Mouse (Mus musculus) right cerebral cortex, adult 2 months (tissue): Measurements from ENCODE around the gene Ltf.

ENCODE experiments used
- DNase-seq, 2 experiments: peaks; one replicate each; pipeline ENCODE4 v3.0.0; 2021 to 2022; ENCODE audit warnings: low spot score in 2 of 2

Ltf gene

DNA sequence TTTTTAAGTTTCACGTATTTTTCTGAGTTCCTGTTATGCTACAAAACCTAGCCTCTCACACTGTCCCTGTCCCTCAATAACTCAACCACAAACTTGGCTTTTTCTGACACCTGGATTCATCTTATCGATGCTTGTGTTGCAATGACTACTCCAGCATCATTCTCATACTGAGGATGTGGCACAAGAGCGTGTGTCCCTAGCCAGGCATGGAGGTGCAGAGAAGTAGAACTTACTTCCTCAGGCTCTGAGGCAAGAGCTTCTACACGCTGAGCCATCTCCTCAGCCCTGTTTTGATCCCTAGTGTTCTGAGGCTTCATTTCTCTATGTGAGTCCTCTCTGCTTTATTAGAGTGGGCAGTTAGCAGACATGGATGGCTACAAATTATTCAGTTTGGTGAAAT lies 14.6 kb downstream of the Ltf start:
- DNase-seq, result no peak

DNA sequence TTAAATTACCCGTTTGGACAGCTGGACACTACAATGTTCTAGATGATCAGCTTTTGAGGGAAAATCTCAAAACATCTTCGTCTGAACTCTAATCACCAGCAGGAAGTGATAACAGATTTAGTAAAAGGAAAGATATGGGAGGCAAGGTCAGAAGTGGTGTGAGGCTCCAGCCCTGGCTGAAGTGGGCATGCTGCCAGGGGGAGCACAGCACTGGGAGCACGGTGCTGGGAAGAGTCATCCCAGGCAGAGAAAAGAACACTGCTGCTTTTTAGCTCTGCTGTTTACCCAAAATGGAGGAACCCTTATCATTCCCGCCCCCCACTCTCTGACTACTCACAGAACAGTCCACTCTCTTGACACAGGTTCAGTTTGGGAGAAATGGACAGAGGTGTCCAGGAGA lies 20.9 kb downstream of the Ltf start:
- DNase-seq, result no peak

GRCm38 (mm10) chr9:111042266-111042665 lies 23.2 kb downstream of the Ltf start:
- no peak for DNase-seq

- no peak for DNase-seq
Observed at GRCm38 (mm10) chr9:111046222-111046621, 27.2 kb downstream of the Ltf start.

DNA sequence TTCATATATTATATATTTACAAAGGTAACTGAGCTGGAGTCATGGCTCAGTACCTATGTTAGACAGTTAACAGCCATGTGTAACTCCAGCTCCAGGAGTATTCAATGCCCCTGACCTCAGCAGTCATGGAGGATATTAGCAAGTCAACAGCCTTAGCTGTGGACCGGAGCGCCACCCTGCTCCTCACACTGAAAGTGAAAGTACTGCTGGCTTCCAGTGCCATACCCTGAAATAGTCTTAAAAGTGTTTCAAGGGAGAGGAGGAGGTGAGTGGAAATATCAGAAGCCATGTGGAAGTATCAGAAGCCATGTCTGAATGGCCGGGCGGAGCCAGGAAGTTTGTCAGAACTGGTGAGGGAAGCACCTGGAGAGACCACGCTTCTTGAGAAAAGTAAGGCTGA lies 28.2 kb downstream of the Ltf start:
- DNase-seq, result no peak

GRCm38 (mm10) chr9:111048452-111048851 lies 29.4 kb downstream of the Ltf start:
- no peak for DNase-seq

- DNase-seq, result peak; percentile 11 to 16
Observed at GRCm38 (mm10) chr9:111054923-111055322, 35.9 kb downstream of the Ltf start.

GRCm38 (mm10) chr9:111055800-111056518 lies 36.9 kb downstream of the Ltf start:
- DNase-seq, result no peak

DNA sequence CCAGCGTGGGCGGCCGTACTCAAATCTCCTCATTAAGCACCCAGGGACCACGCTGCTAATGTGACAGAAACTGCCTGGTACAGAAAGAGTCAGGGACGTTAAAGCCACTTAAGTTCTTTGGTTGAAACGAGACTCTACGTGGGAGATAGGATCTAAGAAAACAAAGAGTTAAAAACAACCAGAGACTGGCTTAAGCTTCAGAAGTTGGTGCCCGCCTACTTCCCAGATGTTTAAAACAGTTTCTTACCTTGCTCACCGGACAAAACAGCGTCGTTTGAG lies 37.4 kb downstream of the Ltf start:
- DNase-seq, result no peak

GRCm38 (mm10) chr9:111056798-111057543 lies 37.9 kb downstream of the Ltf start, which contains the start of gene Ccrl2:
Gene Ccrl2, minus strand, starts transcription at chr9:111057519.
- peak in 1 of 2 experiments; percentile 16 for DNase-seq

- DNase-seq, result no peak
Observed at GRCm38 (mm10) chr9:111057544-111058370, 38.7 kb downstream of the Ltf start.

- DNase-seq, result no peak
Observed at GRCm38 (mm10) chr9:111058943-111059556, 40.0 kb downstream of the Ltf start.

- no peak for DNase-seq
Observed at GRCm38 (mm10) chr9:111062840-111063239, 43.8 kb downstream of the Ltf start.

DNA sequence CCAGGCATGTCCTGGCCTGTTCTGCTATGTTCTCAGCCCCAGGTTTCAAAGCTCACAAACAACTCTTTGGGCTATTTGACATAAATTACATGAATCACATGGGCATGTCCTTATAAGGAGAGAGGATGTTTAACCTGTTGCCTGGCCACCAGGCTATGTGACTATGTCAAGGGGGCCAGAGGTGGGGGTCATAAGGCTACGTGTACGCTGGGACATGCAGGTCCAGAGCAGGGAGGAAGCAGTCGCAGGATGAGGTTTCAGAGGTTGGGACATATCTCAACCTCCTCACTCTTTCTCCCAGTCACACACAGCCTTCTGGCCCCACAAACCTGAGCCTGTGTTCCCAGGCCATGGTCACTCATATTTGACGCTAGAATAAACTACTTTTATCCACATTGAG lies 48.0 kb downstream of the Ltf start:
- DNase-seq, result no peak

DNA sequence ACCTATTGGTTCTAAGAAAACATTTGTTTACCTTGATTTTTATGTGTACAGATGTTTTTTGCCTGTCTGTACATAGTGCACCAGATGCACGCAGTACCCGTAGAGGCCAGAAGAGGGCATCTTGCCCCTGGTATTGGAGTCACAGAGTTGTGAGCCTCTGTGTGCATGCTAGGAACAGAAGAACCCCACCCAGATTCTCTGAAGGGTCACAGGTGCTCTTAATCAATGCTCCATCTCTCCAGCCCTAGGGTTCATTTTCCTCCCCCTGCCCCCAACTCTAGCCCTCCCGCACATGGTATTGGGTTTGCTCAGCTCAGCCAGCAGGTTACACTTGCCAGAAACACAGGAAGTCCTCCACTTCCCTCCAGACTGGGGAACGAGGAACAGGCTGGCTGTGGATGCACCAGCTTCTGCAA lies 51.5 kb downstream of the Ltf start:
- DNase-seq, result peak; percentile 26 to 35

- peak; percentile 31 to 53 for DNase-seq
Observed at GRCm38 (mm10) chr9:111072175-111072574, 53.1 kb downstream of the Ltf start.

DNA sequence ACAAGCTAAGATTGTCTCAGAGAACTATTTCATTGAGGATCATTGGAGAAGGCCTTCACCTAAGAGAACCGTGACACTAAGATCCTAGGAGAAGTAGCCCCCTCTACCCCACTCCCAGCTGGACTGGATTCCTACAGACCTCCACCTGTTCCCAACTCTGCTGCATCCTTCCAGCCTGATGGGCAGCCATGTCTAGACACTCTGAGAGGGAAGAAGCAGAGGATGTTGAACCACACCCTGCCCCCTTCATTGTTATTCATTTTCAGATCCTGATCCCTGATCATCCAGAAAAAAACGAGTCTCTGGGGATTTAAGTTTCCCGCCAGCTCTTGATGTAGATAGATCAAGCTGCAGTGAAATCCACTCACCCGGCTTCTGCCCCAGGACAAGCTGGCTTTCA lies 53.9 kb downstream of the Ltf start:
- no peak for DNase-seq

GRCm38 (mm10) chr9:111077745-111078144 lies 58.7 kb downstream of the Ltf start:
- DNase-seq, result peak in 1 of 2 experiments; percentile 36

- no peak for DNase-seq
Observed at GRCm38 (mm10) chr9:111080801-111081200, 61.7 kb downstream of the Ltf start.

- no peak for DNase-seq
Observed at GRCm38 (mm10) chr9:111081765-111082164, 62.7 kb downstream of the Ltf start.

- DNase-seq, result no peak
Observed at GRCm38 (mm10) chr9:111085329-111085728, 66.3 kb downstream of the Ltf start.

GRCm38 (mm10) chr9:111086137-111086536 lies 67.1 kb downstream of the Ltf start:
- no peak for DNase-seq
